Mouse (Mus musculus) bone marrow, adult 2 months (tissue): ENCODE data around the gene Oxld1.

Experiments used
- CTCF ChIP-seq: fragments of 200-500 bp; IDR thresholded peaks from 2 replicates; pipeline ENCODE4 v1.5.1; 2011; ENCODE audit warnings: low read length, control low read depth; ENCODE audit not compliant: control insufficient read depth, insufficient read depth
- POLR2A ChIP-seq: fragments of 200-500 bp; IDR thresholded peaks from 2 replicates; pipeline ENCODE4 v1.6.1; 2011; ENCODE audit warnings: low read depth, mild to moderate bottlenecking, control low read depth, low read length, borderline replicate concordance; ENCODE audit not compliant: control insufficient read depth

- TF ChIP-seq CTCF (no peak), POLR2A (no peak)
Measured at GRCm38 (mm10) chr11:120472052-120472451, 14.2 kb upstream of the Oxld1 start.
